Mouse (Mus musculus) intestine, embryonic 16.5 days (tissue): Measurements from ENCODE around the gene Nqo1. TPM values are rescaled to one million over a fixed set of nuclear protein-coding genes. Genes with fewer than 3 reads are reported as not detected.
A peak's percentile ranks its signal among the peaks of the same experiment; 100 is the strongest.

ENCODE experiments used
- ATAC-seq: fragments of 200-750 bp; cut with Nextera tagmentation; 2 replicates; pipeline ENCODE4 v1.8.0; 2017; ENCODE audit warnings: moderate TSS enrichment, moderate library complexity
- H3K27ac ChIP-seq: fragments of 300-500 bp; sonication (generic); 2 replicates; pipeline ENCODE4 v1.5.1; 2014; ENCODE audit warnings: mild to moderate bottlenecking, low read length
- H3K27me3 ChIP-seq: fragments of 300-500 bp; sonication (generic); replicated peaks from 2 replicates; pipeline ENCODE4 v1.6.1; 2014; ENCODE audit warnings: low read length, control low read depth, mixed read lengths; ENCODE audit not compliant: control insufficient read depth, insufficient read depth
- H3K36me3 ChIP-seq: fragments of 300-500 bp; sonication (generic); 2 replicates; pipeline ENCODE4 v1.6.1; 2014; ENCODE audit warnings: low read length, control low read depth; ENCODE audit not compliant: control insufficient read depth, insufficient read depth
- H3K4me1 ChIP-seq: fragments of 300-500 bp; sonication (generic); 2 replicates; pipeline ENCODE4 v1.6.1; 2014; ENCODE audit warnings: low read length, control low read depth, mixed read lengths; ENCODE audit not compliant: control insufficient read depth, insufficient read depth
- H3K4me2 ChIP-seq: fragments of 300-500 bp; sonication (generic); 2 replicates; pipeline ENCODE4 v1.6.1; 2014; ENCODE audit warnings: low read depth, low read length, control low read depth
- H3K4me3 ChIP-seq: fragments of 300-500 bp; sonication (generic); 2 replicates; pipeline ENCODE4 v1.5.1; 2014; ENCODE audit warnings: mild to moderate bottlenecking, low read length
- H3K9ac ChIP-seq: fragments of 300-500 bp; sonication (generic); 2 replicates; pipeline ENCODE4 v1.6.1; 2014; ENCODE audit warnings: low read depth, low read length
- H3K9me3 ChIP-seq: fragments of 300-500 bp; sonication (generic); 2 replicates; pipeline ENCODE4 v1.6.1; 2016; ENCODE audit warnings: low read length, control low read depth; ENCODE audit not compliant: control insufficient read depth
- WGBS: fragments of 180-500 bp; shearing (Covaris S2); extraction: QIAGEN DNeasy Blood & Tissue Kit; methylation state at CpG from one replicate; pipeline ENCODE4 v1.1.7; 2014; 5-methylcytosine and 5-hydroxymethylcytosine counted together
- polyA plus RNA-seq: library from polyadenylated mRNA; unstranded; fragments of >200 nt; fragmentation: Nextera tagmentation; extraction: Ambion mirVana; gene quantifications from 2 replicates; pipeline ENCODE4 v1.2.1, GENCODE M21; 2015

Gene Nqo1
- polyA plus RNA-seq, 1 experiment from 2014 or later: 17.5 TPM

- Histone ChIP-seq H3K9me3 (no peaks in the 10 kb centered on the region), H3K4me2 (no peak overlapping the region), H3K36me3 (no peaks in the 10 kb centered on the region), H3K9ac (no peak overlapping the region), H3K27ac (no peak overlapping the region), H3K4me1 (peaks cover under 1% of the 10 kb centered on the region; the same call in 1 of the 2 replicates), H3K27me3 (no peaks in the 10 kb centered on the region), H3K4me3 (no peak overlapping the region)
- no peak for ATAC-seq
These were observed 7.6 kb downstream of the Nqo1 start for GRCm38 (mm10) chr8:107395397-107395796.

- 70% methylated on average over 4 of the region's 4 CpGs for WGBS
- Histone ChIP-seq H3K9ac (peak overlapping the region; percentile 11; the same call in 1 of the 2 replicates), H3K27me3 (no peaks in the 10 kb centered on the region), H3K36me3 (no peaks in the 10 kb centered on the region), H3K9me3 (no peaks in the 10 kb centered on the region), H3K4me1 (peaks cover 3% of the 10 kb centered on the region; the same call in 1 of the 2 replicates), H3K4me3 (no peak overlapping the region), H3K4me2 (no peak overlapping the region), H3K27ac (peak overlapping the region; percentile 52)
- peak; percentile 44 for ATAC-seq
These were observed 11.9 kb downstream of the Nqo1 start for GRCm38 (mm10) chr8:107391136-107391516.

DNA sequence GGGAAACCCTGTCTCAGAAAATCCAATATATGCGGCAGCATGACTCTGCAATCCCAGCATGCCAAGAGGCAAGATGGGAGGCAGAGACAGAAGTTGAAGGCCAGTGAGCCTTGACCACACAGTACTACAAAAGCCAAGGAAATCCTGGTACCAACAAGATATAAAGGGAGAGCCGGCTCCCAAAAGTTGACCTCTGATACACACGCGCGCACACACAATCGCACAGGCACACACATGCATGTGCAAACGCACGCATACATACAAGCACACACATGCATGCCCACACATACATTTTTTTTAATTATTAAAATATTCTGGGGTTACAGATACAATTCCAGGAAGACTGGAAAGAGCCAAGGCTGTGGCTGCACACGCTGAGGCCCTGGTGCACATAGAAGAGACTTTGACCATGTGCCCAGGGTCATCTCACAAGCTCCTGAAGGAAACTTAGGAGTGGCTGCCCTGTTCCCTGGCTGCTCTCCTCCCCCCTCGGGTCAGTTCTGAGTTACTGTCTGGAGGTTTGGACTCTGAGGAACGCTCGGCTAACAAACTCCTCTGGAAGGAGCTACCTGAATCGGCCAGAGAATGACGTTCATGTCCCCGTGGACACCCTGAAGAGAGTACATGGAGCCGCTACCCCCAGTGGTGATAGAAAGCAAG lies 12.4 kb downstream of the Nqo1 start:
- Histone ChIP-seq H3K4me3 (no peak overlapping the region), H3K9ac (peak overlapping the region; percentile 11; the same call in 1 of the 2 replicates), H3K27me3 (no peaks in the 10 kb centered on the region), H3K4me2 (no peak overlapping the region), H3K27ac (peak overlapping the region; percentile 52), H3K4me1 (peaks cover 3% of the 10 kb centered on the region; the same call in 1 of the 2 replicates), H3K9me3 (no peaks in the 10 kb centered on the region), H3K36me3 (no peaks in the 10 kb centered on the region)
- WGBS: 88% methylated on average over 16 of the region's 16 CpGs
- ATAC-seq: peak; percentile 91

GRCm38 (mm10) chr8:107389557-107389956 lies 13.4 kb downstream of the Nqo1 start:
- ATAC-seq: no peak
- no peaks in the 10 kb centered on the region for H3K36me3 ChIP-seq
- no peaks in the 10 kb centered on the region for H3K9me3 ChIP-seq
- no peak overlapping the region for H3K4me2 ChIP-seq
- H3K4me3 ChIP-seq: no peak overlapping the region
- peaks cover 4% of the 10 kb centered on the region; the same call in 1 of the 2 replicates for H3K4me1 ChIP-seq
- no peaks in the 10 kb centered on the region for H3K27me3 ChIP-seq
- no peak overlapping the region for H3K27ac ChIP-seq
- WGBS: 58% methylated on average over 8 of the region's 8 CpGs
- no peak overlapping the region for H3K9ac ChIP-seq

GRCm38 (mm10) chr8:107387861-107388260 lies 15.1 kb downstream of the Nqo1 start:
- no peak for ATAC-seq
- no peaks in the 10 kb centered on the region for H3K9me3 ChIP-seq

GRCm38 (mm10) chr8:107386642-107387041 lies 16.4 kb downstream of the Nqo1 start:
- no peak for ATAC-seq
- WGBS: 28% methylated on average over 3 of the region's 3 CpGs
- no peaks in the 10 kb centered on the region for H3K27me3 ChIP-seq
- no peak overlapping the region for H3K4me2 ChIP-seq
- H3K9ac ChIP-seq: no peak overlapping the region
- peaks cover 6% of the 10 kb centered on the region; the same call in 1 of the 2 replicates for H3K4me1 ChIP-seq
- H3K9me3 ChIP-seq: no peaks in the 10 kb centered on the region
- no peak overlapping the region for H3K27ac ChIP-seq
- no peak overlapping the region for H3K4me3 ChIP-seq
- H3K36me3 ChIP-seq: no peaks in the 10 kb centered on the region

More at GRCm38 (mm10) chr8:107387861-107388260, 15.1 kb downstream of the Nqo1 start:
- 69% methylated on average over 5 of the region's 5 CpGs for WGBS
- Histone ChIP-seq H3K27me3 (no peaks in the 10 kb centered on the region), H3K27ac (no peak overlapping the region), H3K4me1 (peaks cover 6% of the 10 kb centered on the region; the same call in 1 of the 2 replicates), H3K36me3 (no peaks in the 10 kb centered on the region), H3K4me3 (no peak overlapping the region), H3K4me2 (no peak overlapping the region), H3K9ac (no peak overlapping the region)

- H3K4me3 ChIP-seq: no peak overlapping the region
- H3K9me3 ChIP-seq: no peaks in the 10 kb centered on the region
- no peak for ATAC-seq
- 53% methylated on average over 5 of the region's 5 CpGs for WGBS
- no peaks in the 10 kb centered on the region for H3K36me3 ChIP-seq
- no peak overlapping the region for H3K27ac ChIP-seq
- H3K4me2 ChIP-seq: no peak overlapping the region
- no peak overlapping the region for H3K9ac ChIP-seq
- H3K27me3 ChIP-seq: no peaks in the 10 kb centered on the region
- peaks cover 6% of the 10 kb centered on the region; the same call in 1 of the 2 replicates for H3K4me1 ChIP-seq
These were observed 16.8 kb downstream of the Nqo1 start for GRCm38 (mm10) chr8:107386171-107386570.

GRCm38 (mm10) chr8:107385063-107385462 lies 17.9 kb downstream of the Nqo1 start:
- Histone ChIP-seq H3K27ac (no peak overlapping the region), H3K27me3 (no peaks in the 10 kb centered on the region), H3K4me3 (no peak overlapping the region), H3K4me1 (peaks cover 2% of the 10 kb centered on the region; the same call in 1 of the 2 replicates), H3K9me3 (no peaks in the 10 kb centered on the region), H3K36me3 (no peaks in the 10 kb centered on the region), H3K4me2 (no peak overlapping the region), H3K9ac (no peak overlapping the region)
- ATAC-seq: no peak
- 73% methylated on average over 2 of the region's 2 CpGs for WGBS

GRCm38 (mm10) chr8:107384651-107385050 lies 18.4 kb downstream of the Nqo1 start:
- Histone ChIP-seq H3K27ac (no peak overlapping the region), H3K36me3 (no peaks in the 10 kb centered on the region), H3K9me3 (no peaks in the 10 kb centered on the region), H3K27me3 (no peaks in the 10 kb centered on the region), H3K4me1 (peaks cover 2% of the 10 kb centered on the region; the same call in 1 of the 2 replicates), H3K9ac (no peak overlapping the region), H3K4me2 (no peak overlapping the region), H3K4me3 (no peak overlapping the region)
- WGBS: 45% methylated on average over 5 of the region's 5 CpGs
- no peak for ATAC-seq
